Mouse (Mus musculus): Measurements from ENCODE around the gene Rhbdl1.

GRCm38 (mm10) chr17:25832436-25833290 is 4.4 kb downstream of the Rhbdl1 start:
- TF ChIP-seq POLR2A (IDR thresholded peaks at IDR 0.05; ENCODE audit: control insufficient read depth, low read depth, low read length) (peak; percentile 87), CTCF (IDR thresholded peaks at IDR 0.05; ENCODE audit: control insufficient read depth, insufficient read depth, insufficient replicate concordance, low read depth, low read length) (no peak)
